Mouse (Mus musculus) heart, embryonic 16.5 days (tissue): ENCODE results near the gene Susd4. TPM values are rescaled to one million over a fixed set of nuclear protein-coding genes. Genes with fewer than 3 reads are reported as not detected.

Experiments
- ATAC-seq: fragments of 200-750 bp; cut with Nextera tagmentation; replicated peaks from 2 replicates; pipeline ENCODE4 v1.8.0; 2017; ENCODE audit warnings: moderate number of reproducible peaks; ENCODE audit not compliant: insufficient read depth, low FRiP score; ENCODE audit errors: extremely low read depth
- H3K27ac ChIP-seq: fragments of 300-500 bp; sonication (generic); 2 replicates; pipeline ENCODE4 v1.5.1; 2014; ENCODE audit warnings: mild to moderate bottlenecking, low read length, control low read depth, moderate library complexity
- H3K27me3 ChIP-seq: fragments of 300-500 bp; sonication (generic); 2 replicates; pipeline ENCODE4 v1.6.1; 2014; ENCODE audit warnings: low read length, mixed read lengths; ENCODE audit not compliant: control insufficient read depth, insufficient read depth
- H3K36me3 ChIP-seq: fragments of 300-500 bp; sonication (generic); 2 replicates; pipeline ENCODE4 v1.6.1; 2014; ENCODE audit not compliant: control insufficient read depth, insufficient read depth
- H3K4me1 ChIP-seq: fragments of 300-500 bp; sonication (generic); 2 replicates; pipeline ENCODE4 v1.6.1; 2014; ENCODE audit warnings: low read length, mixed read lengths; ENCODE audit not compliant: control insufficient read depth, insufficient read depth
- H3K4me2 ChIP-seq: fragments of 300-500 bp; sonication (generic); 2 replicates; pipeline ENCODE4 v1.6.1; 2014; ENCODE audit warnings: low read depth, mild to moderate bottlenecking, control low read depth, low read length
- H3K4me3 ChIP-seq: fragments of 300-500 bp; sonication (generic); 2 replicates; pipeline ENCODE4 v1.5.1; 2014; ENCODE audit warnings: mild to moderate bottlenecking, control low read depth, low read length
- H3K9ac ChIP-seq: fragments of 300-500 bp; sonication (generic); 2 replicates; pipeline ENCODE4 v1.6.1; 2014; ENCODE audit warnings: low read length, control low read depth
- H3K9me3 ChIP-seq: fragments of 300-500 bp; sonication (generic); replicated peaks from 2 replicates; pipeline ENCODE4 v1.6.1; 2016; ENCODE audit warnings: low read length; ENCODE audit not compliant: control insufficient read depth
- WGBS: fragments of 180-500 bp; shearing (Covaris S2); extraction: QIAGEN DNeasy Blood & Tissue Kit; methylation state at CpG from one replicate; pipeline ENCODE4 v1.1.7; 2014; 5-methylcytosine and 5-hydroxymethylcytosine counted together
- polyA plus RNA-seq: library from polyadenylated mRNA; unstranded; fragments of >200 nt; fragmentation: Nextera tagmentation; extraction: Ambion mirVana; gene quantifications from 2 replicates; pipeline ENCODE4 v1.2.1, GENCODE M21; 2015

Gene Susd4
- polyA plus RNA-seq, 1 experiment from 2014 or later: 5.3 TPM

- Histone ChIP-seq H3K27me3 (no peaks in the 10 kb centered on the region; the same call in 1 of the 2 replicates), H3K9ac (no peak overlapping the region), H3K27ac (no peak overlapping the region), H3K36me3 (no peaks in the 10 kb centered on the region), H3K4me1 (no peaks in the 10 kb centered on the region), H3K9me3 (no peaks in the 10 kb centered on the region), H3K4me3 (no peak overlapping the region), H3K4me2 (no peak overlapping the region)
- WGBS: 79% methylated on average over 8 of the region's 8 CpGs
- ATAC-seq: no peak
These were observed 12.4 kb upstream of the Susd4 start for GRCm38 (mm10) chr1:182751301-182751700.

GRCm38 (mm10) chr1:182753694-182754093 is 10.0 kb upstream of the Susd4 start:
- Histone ChIP-seq H3K9ac (no peak overlapping the region), H3K27me3 (no peaks in the 10 kb centered on the region), H3K4me3 (no peak overlapping the region), H3K4me2 (no peak overlapping the region), H3K9me3 (no peaks in the 10 kb centered on the region), H3K4me1 (no peaks in the 10 kb centered on the region), H3K36me3 (no peaks in the 10 kb centered on the region), H3K27ac (no peak overlapping the region)
- WGBS: 67% methylated on average over 8 of the region's 8 CpGs
- no peak for ATAC-seq

GRCm38 (mm10) chr1:182754865-182755264 is 8.8 kb upstream of the Susd4 start:
- H3K27me3 ChIP-seq: no peaks in the 10 kb centered on the region
- no peak for ATAC-seq
- H3K4me2 ChIP-seq: no peak overlapping the region
- H3K9ac ChIP-seq: no peak overlapping the region
- H3K9me3 ChIP-seq: no peaks in the 10 kb centered on the region
- 77% methylated on average over 5 of the region's 5 CpGs for WGBS
- H3K36me3 ChIP-seq: no peaks in the 10 kb centered on the region
- no peak overlapping the region for H3K4me3 ChIP-seq
- H3K4me1 ChIP-seq: no peaks in the 10 kb centered on the region
- no peak overlapping the region for H3K27ac ChIP-seq

- no peaks in the 10 kb centered on the region for H3K36me3 ChIP-seq
- whole genome bisulfite sequencing: 84% methylated on average over 1 of the region's 1 CpGs
- H3K9me3 ChIP-seq: no peaks in the 10 kb centered on the region
- no peak overlapping the region for H3K4me3 ChIP-seq
- H3K4me2 ChIP-seq: no peak overlapping the region
- H3K27me3 ChIP-seq: peaks cover 8% of the 10 kb centered on the region
- no peak for ATAC-seq
- H3K4me1 ChIP-seq: no peaks in the 10 kb centered on the region
- no peak overlapping the region for H3K9ac ChIP-seq
- H3K27ac ChIP-seq: no peak overlapping the region
These were observed 4.9 kb upstream of the Susd4 start for GRCm38 (mm10) chr1:182758783-182759182.

- peak overlapping the region; percentile 62 for H3K9ac ChIP-seq
- peaks cover 14% of the 10 kb centered on the region for H3K27me3 ChIP-seq
- peak overlapping the region; percentile 64 for H3K4me3 ChIP-seq
- peak overlapping the region; percentile 81 for H3K4me2 ChIP-seq
- H3K27ac ChIP-seq: no peak overlapping the region
- no peaks in the 10 kb centered on the region for H3K36me3 ChIP-seq
- 15% methylated on average over 17 of the region's 17 CpGs for WGBS
- ATAC-seq: no peak
- H3K9me3 ChIP-seq: no peaks in the 10 kb centered on the region
- peaks cover 8% of the 10 kb centered on the region for H3K4me1 ChIP-seq
These were observed 407 bp upstream of the Susd4 start for GRCm38 (mm10) chr1:182763191-182763715.

- 7% methylated on average over 27 of the region's 27 CpGs for WGBS
- H3K9me3 ChIP-seq: no peaks in the 10 kb centered on the region
- peak overlapping the region; percentile 62 for H3K9ac ChIP-seq
- no peak overlapping the region for H3K27ac ChIP-seq
- H3K36me3 ChIP-seq: no peaks in the 10 kb centered on the region
- peak; percentile 62 for ATAC-seq
- peak overlapping the region; percentile 64 for H3K4me3 ChIP-seq
- H3K27me3 ChIP-seq: peaks cover 14% of the 10 kb centered on the region
- H3K4me1 ChIP-seq: peaks cover 8% of the 10 kb centered on the region
- peak overlapping the region; percentile 81 for H3K4me2 ChIP-seq
These were observed 1.1 kb downstream of the Susd4 start for GRCm38 (mm10) chr1:182764541-182765281.

- 88% methylated on average over 7 of the region's 7 CpGs for WGBS
These were observed 11.9 kb downstream of the Susd4 start for GRCm38 (mm10) chr1:182775576-182775975.

GRCm38 (mm10) chr1:182776749-182777410 is 13.2 kb downstream of the Susd4 start:
- no peak for ATAC-seq
- 58% methylated on average over 10 of the region's 10 CpGs for WGBS
- H3K4me2 ChIP-seq: no peak overlapping the region

More at GRCm38 (mm10) chr1:182775576-182775975, 11.9 kb downstream of the Susd4 start:
- H3K27me3 ChIP-seq: no peaks in the 10 kb centered on the region
- no peaks in the 10 kb centered on the region for H3K36me3 ChIP-seq
- H3K9ac ChIP-seq: no peak overlapping the region
- H3K4me2 ChIP-seq: no peak overlapping the region
- H3K4me1 ChIP-seq: no peaks in the 10 kb centered on the region
- no peaks in the 10 kb centered on the region for H3K9me3 ChIP-seq
- no peak overlapping the region for H3K4me3 ChIP-seq
- H3K27ac ChIP-seq: no peak overlapping the region
- ATAC-seq: no peak

GRCm38 (mm10) chr1:182778225-182778624 is 14.6 kb downstream of the Susd4 start:
- WGBS: 66% methylated on average over 13 of the region's 13 CpGs
- H3K9me3 ChIP-seq: no peaks in the 10 kb centered on the region
- no peak overlapping the region for H3K9ac ChIP-seq

More at GRCm38 (mm10) chr1:182776749-182777410, 13.2 kb downstream of the Susd4 start:
- Histone ChIP-seq H3K4me3 (no peak overlapping the region), H3K36me3 (no peaks in the 10 kb centered on the region), H3K9me3 (no peaks in the 10 kb centered on the region), H3K27ac (no peak overlapping the region), H3K9ac (no peak overlapping the region), H3K27me3 (no peaks in the 10 kb centered on the region), H3K4me1 (no peaks in the 10 kb centered on the region)

More at GRCm38 (mm10) chr1:182778225-182778624, 14.6 kb downstream of the Susd4 start:
- H3K36me3 ChIP-seq: no peaks in the 10 kb centered on the region
- H3K4me1 ChIP-seq: no peaks in the 10 kb centered on the region
- no peak overlapping the region for H3K27ac ChIP-seq
- H3K4me3 ChIP-seq: no peak overlapping the region
- ATAC-seq: no peak
- no peaks in the 10 kb centered on the region for H3K27me3 ChIP-seq
- H3K4me2 ChIP-seq: no peak overlapping the region
